Mouse (Mus musculus) T-helper 1 cell (primary cell): Measurements from ENCODE around the gene Tank.

Source experiments
- in situ Hi-C: fragments of 300-600 bp; cut with MboI, MseI; formaldehyde crosslinking; loops from one replicate; pipeline ENCODE4 v1.15.1; 2025; ENCODE audit warnings: high pct_unique_total_duplicates

Tank gene

GRCm38 (mm10) chr2:61655046-61655381 is 76.6 kb downstream of the Tank start:
- in situ Hi-C loops, result loop anchor here (25.0 kb wide), 1 partner anchor 982 kb away; the partner anchor contains the start of gene Ifih1

GRCm38 (mm10) chr2:61655382-61656281 is 77.2 kb downstream of the Tank start:
- in situ Hi-C loops, result loop anchor here (25.0 kb wide), 1 partner anchor 982 kb away; the partner anchor contains the start of gene Ifih1

GRCm38 (mm10) chr2:61656421-61657411 is 78.3 kb downstream of the Tank start:
- in situ Hi-C loops, result loop anchor here (25.0 kb wide), 1 partner anchor 981 kb away; the partner anchor contains the start of gene Ifih1

GRCm38 (mm10) chr2:61659254-61659653 is 80.9 kb downstream of the Tank start:
- in situ Hi-C loops, result loop anchor here (25.0 kb wide), 1 partner anchor 978 kb away; the partner anchor contains the start of gene Ifih1

DNA sequence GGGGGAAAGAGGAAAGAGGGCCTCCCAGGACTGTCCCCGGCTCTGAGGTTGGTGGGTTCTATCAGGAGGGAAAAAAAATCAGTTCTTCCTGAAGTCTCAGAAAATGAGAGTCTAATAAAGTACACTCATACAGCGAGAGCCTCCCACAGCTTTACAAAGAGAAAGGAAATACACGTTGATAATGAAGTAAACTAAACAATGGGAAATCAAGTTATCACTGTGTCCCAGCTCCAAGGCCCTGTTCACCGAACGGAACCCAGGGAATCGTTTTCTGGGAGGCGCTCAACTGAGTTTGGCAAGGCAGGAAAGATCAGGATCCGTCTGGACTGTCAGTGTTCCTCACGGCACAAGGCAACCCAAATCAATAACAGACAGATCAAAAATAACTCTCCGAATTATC is 84.4 kb downstream of the Tank start:
- in situ Hi-C loops, result loop anchor here (25.0 kb wide), 1 partner anchor 974 kb away; the partner anchor contains the start of gene Ifih1

GRCm38 (mm10) chr2:61663573-61664241 is 85.3 kb downstream of the Tank start:
- in situ Hi-C loops, result loop anchor here (25.0 kb wide), 1 partner anchor 974 kb away; the partner anchor contains the start of gene Ifih1

GRCm38 (mm10) chr2:61667420-61667819 is 89.0 kb downstream of the Tank start:
- in situ Hi-C loops, result loop anchor here (25.0 kb wide), 1 partner anchor 970 kb away; the partner anchor contains the start of gene Ifih1

DNA sequence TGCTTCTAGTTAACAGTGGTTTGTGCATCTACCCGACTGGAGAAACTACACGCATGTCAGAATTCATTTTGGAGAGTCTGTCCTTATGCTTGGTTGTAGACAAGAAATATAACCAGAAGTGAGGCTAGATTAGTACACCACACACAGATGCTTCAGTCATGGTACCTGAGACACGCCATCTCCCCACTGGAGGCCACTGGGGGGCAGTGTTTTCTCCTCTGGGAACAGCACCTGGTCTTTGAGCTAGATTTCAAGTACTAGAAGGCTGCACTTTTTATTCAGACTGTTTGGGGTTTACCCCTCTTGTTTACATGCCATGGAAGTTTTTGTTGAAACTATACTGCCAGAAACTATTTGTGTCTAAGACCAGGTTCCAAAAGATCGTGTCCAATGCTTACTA is 89.9 kb downstream of the Tank start:
- in situ Hi-C loops, result loop anchor here (25.0 kb wide), 1 partner anchor 969 kb away; the partner anchor contains the start of gene Ifih1

DNA sequence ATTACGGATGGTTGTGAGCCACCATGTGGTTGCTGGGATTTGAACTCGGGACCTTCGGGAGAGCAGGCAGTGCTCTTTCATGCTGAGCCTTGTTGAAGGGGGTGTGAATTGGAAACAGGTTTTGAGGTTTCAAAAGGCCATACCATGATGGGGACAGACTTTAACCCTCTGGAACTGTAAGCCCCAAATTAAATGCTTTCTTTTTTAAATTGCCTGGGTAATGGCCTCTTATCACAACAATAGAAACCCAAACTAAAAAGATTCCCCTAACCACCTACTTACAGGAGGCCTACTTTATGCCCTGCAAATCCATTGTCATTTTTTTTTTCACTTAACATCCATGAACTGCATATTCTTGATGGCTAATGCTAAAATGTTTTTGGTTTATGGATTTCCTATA is 96.2 kb downstream of the Tank start:
- in situ Hi-C loops, result loop anchor here (10.0 to 25.0 kb wide), 2 partner anchors 300 to 963 kb away; partner anchors contain the start of gene Ifih1

DNA sequence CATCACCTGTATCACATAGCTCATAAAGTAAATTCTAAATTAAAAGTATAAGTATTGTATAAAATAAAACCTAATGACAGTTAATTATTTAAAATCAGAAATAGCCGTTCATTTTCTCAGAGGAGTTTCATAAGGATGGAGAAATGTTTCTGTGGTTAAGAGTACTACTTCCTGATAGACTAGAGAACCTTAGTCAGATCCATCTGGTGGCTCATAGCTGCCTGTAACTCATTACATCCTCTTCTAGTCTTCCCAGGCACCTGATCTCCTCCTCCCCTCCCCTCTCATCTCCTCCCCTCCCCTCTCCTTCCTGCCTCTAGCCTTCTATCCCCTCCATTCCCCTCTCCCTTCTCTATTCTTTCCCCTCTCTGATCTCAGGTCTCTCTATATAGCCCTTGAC is 103.2 kb downstream of the Tank start:
- in situ Hi-C loops, result no loop called here

GRCm38 (mm10) chr2:61686533-61686932 is 108.1 kb downstream of the Tank start:
- in situ Hi-C loops, result no loop called here

DNA sequence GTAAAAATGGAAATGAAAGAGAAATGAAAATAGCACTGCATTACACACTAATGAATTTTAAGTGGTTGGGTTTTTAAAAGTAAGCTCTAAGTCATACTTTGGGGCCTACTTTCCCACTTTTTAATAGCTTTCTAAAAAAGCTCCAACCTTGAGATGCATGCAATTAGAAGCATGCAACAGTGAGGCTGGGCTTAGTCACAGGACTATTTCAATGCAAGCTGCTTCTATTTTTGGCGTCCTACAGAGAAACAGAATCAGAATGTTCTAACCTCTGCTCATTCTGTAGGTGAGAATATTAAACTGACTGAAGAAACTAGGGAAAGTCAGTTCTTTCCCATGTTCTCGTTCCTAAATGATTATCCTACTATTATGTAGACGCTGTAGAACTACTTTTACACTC is 110.7 kb downstream of the Tank start:
- in situ Hi-C loops, result no loop called here
